Mouse (Mus musculus) retina, embryonic 14.5 days (tissue): ENCODE measurements at regions not wholly inside any gene's neighbourhood (a gene's known extent, or its start where the extent isn't known, plus 50 kb on each side); places are given as distances from the start of the nearest gene placed in this dataset.
A peak's percentile ranks its signal among the peaks of the same experiment; 100 is the strongest.

ENCODE experiments used
- DNase-seq: peaks from one replicate; pipeline ENCODE4 v3.0.0-alpha.2; 2015; ENCODE audit warnings: low spot score

DNA sequence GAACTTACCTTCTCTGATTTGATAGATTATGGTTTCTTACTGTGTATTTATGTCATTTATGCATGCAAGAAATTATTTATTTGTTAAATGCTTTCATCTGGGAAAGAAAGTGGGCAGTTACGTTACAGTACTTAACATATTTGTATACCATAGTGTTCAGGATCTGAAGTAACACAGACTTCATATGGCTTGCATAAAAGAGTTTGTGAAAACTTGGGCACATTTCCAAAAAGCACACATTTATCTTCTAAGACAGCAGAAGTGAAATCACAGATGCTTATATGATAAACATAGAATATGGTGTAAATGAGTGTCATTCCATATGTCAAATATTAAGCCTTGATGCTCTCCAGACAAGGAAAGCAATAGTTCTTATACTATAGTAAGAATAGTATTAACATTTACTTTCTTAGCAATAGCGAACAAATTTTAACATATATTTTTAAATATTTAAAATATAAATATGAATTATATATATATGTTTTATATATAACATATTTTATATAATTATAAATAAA lies 4549.1 kb upstream of the Gm7489 start:
- no peak for DNase-seq

DNA sequence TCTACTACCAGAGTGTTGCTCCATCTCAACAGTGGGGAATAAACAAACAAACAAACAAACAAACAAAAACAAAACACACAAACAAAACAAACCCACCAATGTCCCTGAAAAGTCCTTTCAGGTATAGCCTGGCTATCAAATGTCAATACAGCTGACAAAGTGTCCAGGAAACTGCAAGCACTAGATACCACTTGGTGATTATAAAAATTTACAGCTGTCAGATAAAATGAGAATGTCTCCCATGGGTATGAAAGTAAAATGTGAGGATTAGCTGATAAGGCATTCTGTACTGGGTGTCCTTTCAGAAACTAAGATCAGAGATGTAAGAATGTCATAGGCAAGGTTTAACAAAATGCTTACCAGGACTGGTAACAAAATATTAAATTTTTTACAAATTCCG lies 4537.7 kb upstream of the Gm7489 start:
- no peak for DNase-seq

DNA sequence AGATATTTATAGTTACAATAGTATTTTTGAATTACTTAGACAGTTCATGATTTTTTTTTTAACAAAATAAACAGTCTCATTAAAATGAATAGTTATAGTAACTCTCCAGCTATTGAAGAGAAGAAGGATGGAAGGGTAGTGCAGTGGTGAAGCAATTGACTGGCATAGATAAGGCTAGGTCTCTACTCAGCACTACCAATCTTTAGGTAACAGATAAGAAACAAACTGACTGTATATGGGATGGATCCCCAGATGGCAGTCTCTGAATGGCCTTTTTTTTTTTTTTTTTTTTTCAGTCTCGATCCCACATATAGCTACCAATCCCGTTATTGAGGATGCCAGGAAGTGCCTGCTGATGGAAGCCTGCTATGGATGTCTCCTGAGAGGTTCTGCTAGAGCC lies 4528.6 kb upstream of the Gm7489 start:
- no peak for DNase-seq

DNA sequence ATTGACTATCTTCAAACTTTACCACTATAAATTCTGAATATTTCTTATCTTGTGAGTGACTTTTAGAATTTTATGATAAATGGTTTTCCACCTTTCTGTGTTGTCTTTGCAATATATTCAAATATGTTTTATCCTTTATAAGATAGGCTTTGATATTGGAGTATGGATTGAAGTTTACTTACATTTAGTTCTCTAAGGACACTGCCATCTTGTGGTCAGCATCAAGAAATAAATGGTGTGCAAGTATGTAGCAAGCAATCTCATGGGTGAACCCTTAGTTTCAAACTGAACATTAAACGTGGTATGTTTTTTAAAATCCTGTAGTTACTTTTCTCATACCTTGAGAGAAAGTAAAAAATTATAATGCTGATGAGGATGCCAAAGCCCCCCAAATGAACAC lies 4488.7 kb upstream of the Gm7489 start:
- DNase-seq = peak; percentile 8

- no peak for DNase-seq
Observed at GRCm38 (mm10) chr15:49413665-49414064, 4471.0 kb upstream of the Gm7489 start.

DNA sequence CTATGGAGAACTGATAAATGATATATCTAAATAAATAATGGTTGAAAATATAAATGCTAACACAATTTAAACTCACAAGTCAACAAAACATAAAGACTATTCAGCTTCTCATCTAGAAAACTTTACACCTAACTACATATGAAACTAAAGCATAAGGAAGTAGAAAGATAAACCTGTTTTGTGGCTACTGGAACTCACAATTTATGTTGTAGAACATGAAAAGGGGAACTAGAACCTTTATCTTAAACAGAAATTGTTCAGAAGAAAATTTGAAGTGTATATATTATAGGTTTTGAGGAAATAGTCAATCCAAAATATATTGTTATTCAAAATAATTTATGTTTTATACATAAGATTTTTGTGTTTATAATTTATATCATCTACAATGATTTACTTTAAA lies 4433.4 kb upstream of the Gm7489 start:
- no peak for DNase-seq

GRCm38 (mm10) chr15:49484582-49484981 lies 4400.1 kb upstream of the Gm7489 start:
- no peak for DNase-seq

DNA sequence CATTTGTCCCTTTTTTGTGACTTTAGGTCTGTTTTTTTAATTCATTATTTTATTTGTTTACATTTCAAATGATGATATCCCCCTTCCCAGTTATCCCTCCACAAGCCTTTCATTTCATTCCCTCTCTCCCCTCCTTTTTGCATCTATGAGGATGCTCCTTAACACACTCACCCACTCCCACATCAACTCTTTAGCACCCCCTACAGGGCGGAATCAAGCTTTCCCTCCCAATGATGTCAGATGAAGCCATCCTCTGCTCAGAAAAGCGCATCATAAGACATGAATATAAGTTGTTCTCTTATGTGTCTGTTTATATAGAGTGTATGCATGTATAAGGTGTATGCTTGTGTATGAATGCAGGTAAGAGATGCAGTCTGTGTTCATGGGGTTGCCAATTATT lies 4391.9 kb upstream of the Gm7489 start:
- DNase-seq = peak; percentile 10

DNA sequence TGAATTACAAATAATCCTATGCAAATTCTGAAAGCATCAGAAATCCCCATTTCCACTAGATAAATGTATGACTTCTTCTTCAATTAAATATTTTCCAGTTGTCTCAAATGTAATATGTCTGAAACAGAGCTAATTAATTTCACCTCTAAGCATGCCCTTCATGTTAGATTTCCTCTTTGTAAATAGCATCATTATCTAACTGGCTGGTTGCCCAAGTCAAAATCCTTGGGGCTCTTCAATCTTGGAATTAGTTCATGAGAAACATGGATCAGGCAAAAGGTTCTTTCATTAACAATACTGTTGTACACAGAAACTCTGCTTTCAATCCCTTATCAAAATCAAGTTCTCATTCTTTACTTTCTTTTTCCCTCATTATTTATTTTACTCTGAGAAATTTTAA lies 4382.9 kb upstream of the Gm7489 start:
- no peak for DNase-seq
